Mouse (Mus musculus): ENCODE results near the gene C1galt1. TPM values are rescaled to one million over a fixed set of nuclear protein-coding genes. Genes with fewer than 3 reads are reported as not detected.

Gene C1galt1
- total and polyA plus RNA-seq, 3 experiments, result 2.7 to 49.1 (median 25.4) TPM

DNA sequence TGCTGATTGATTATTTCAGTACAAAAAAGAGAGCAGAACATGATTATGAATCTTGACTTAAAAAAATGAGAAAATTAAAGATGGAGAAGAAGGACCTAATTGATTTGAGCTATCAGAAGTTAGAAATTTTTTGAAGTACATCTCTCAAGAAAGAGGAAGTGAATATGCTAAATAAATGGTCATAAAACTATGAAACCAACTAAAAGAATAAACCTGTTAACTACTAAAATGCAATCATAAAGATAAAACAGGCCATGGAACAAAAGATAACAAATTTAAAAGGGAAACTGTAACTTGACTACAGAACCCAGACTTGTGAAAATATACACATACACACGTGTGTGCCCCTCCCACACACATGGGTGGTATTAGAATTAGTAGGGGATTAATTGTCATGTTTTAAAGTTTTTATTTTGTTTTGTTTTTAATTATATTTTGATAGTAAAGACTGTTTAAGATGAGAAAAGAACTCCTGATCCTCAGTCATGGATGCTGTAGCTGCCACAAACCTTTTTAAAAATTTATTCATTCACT is 37.0 kb downstream of the C1galt1 start:
- Histone ChIP-seq H3K36me3 (replicated peaks) (no peaks in the 10 kb centered on the region), H3K4me1 (ENCODE audit: insufficient read depth, low read depth, low read length) (peaks cover 31% of the 10 kb centered on the region), H3K27me3 (ENCODE audit: insufficient read depth, low read length) (no peaks in the 10 kb centered on the region), H3K9me3 (replicated peaks) (no peaks in the 10 kb centered on the region), H3K4me3 (ENCODE audit: low read depth, low read length) (no peak overlapping the region)
- DNase-seq (ENCODE audit: low spot score) (no peak), ATAC-seq (ENCODE audit: extremely low read depth, insufficient number of reproducible peaks, low FRiP score, poor library complexity, severe bottlenecking) (peak; percentile 63)
- TF ChIP-seq GATA1 (IDR thresholded peaks at IDR 0.05; ENCODE audit: borderline replicate concordance, low read length) (no peak), GATA2 (IDR thresholded peaks at IDR 0.05; ENCODE audit: borderline replicate concordance, low read depth, low read length) (no peak), TAL1 (conservative IDR thresholded peaks at IDR 0.05; ENCODE audit: low read depth, low read length) (no peak)

DNA sequence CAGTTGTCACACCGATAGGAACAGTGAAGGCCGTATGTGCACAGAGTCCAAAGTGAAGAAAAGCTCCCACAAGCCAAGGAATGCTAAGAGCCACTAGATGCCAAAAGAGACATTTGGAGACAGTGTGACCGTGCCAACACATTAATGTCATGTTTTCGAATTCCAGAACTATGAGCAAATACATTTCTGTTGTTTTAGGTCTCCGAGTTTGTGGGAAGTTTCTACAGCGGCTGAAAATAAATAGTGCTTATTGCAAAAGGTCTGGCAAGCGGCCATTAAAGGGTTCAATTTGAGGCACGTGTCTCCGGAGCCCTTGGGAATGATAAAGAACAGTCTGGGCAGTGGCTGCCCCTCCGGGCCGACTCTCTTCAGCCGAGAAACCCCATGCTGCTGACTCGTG is 37.9 kb downstream of the C1galt1 start:
- Histone ChIP-seq H3K4me3 (ENCODE audit: low read depth, low read length) (no peak overlapping the region), H3K27me3 (ENCODE audit: insufficient read depth, low read length) (no peaks in the 10 kb centered on the region), H3K36me3 (replicated peaks) (no peaks in the 10 kb centered on the region), H3K4me1 (ENCODE audit: insufficient read depth, low read depth, low read length) (peaks cover 31% of the 10 kb centered on the region), H3K9me3 (replicated peaks) (no peaks in the 10 kb centered on the region)
- ATAC-seq (ENCODE audit: extremely low read depth, insufficient number of reproducible peaks, low FRiP score, poor library complexity, severe bottlenecking) (no peak), DNase-seq (ENCODE audit: low spot score) (no peak)
- TF ChIP-seq GATA2 (IDR thresholded peaks at IDR 0.05; ENCODE audit: borderline replicate concordance, low read depth, low read length) (no peak), GATA1 (IDR thresholded peaks at IDR 0.05; ENCODE audit: borderline replicate concordance, low read length) (no peak), TAL1 (conservative IDR thresholded peaks at IDR 0.05; ENCODE audit: low read depth, low read length) (no peak), CTCF (IDR thresholded peaks at IDR 0.05; ENCODE audit: low read depth, low read length) (no peak), POLR2AphosphoS5 (IDR thresholded peaks at IDR 0.05; ENCODE audit: insufficient replicate concordance, low read depth, low read length) (no peak)

DNA sequence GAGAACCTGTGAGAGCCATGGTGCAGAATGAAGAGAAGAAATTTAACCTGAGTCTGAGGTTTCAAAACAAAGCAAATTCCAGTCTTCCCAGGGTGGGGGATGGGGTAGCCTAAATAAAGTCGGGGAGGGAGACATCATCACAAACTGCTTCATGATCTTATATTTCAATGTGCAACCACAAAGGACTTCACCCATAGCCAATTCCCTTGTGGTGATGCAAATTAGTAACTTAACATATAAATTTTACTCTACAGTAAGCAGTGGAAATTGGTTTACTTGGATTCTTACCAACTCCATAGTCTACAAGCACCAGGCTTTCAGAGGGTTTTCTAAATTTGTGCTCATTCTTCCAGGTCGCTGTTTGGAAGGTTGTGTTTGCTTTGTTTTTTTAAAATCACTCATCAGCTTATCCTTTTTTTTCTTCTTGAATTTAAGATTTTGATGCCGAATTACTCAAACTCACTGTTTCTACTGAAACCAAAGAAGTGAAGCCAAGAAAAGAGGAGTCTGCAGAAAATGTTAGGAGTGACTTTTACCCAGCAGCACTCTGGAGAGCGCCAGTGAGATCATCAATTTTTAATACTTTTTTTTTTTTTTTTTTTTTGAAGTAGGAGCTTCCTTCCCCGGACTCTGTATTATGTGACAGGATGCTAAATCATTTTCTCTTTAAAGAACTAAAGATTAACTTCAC is 41.5 kb downstream of the C1galt1 start:
- DNase-seq (ENCODE audit: low spot score) (no peak), ATAC-seq (ENCODE audit: extremely low read depth, insufficient number of reproducible peaks, low FRiP score, poor library complexity, severe bottlenecking) (no peak)
- Histone ChIP-seq H3K4me1 (ENCODE audit: insufficient read depth, low read depth, low read length) (peaks cover 25% of the 10 kb centered on the region), H3K9me3 (replicated peaks) (no peaks in the 10 kb centered on the region), H3K36me3 (replicated peaks) (no peaks in the 10 kb centered on the region), H3K27me3 (ENCODE audit: insufficient read depth, low read length) (no peaks in the 10 kb centered on the region), H3K4me3 (ENCODE audit: low read depth, low read length) (no peak overlapping the region)
- TF ChIP-seq POLR2AphosphoS5 (IDR thresholded peaks at IDR 0.05; ENCODE audit: insufficient replicate concordance, low read depth, low read length), result no peak
- TF ChIP-seq CTCF (IDR thresholded peaks at IDR 0.05; ENCODE audit: low read depth, low read length), result no peak
- TF ChIP-seq GATA1 (IDR thresholded peaks at IDR 0.05; ENCODE audit: borderline replicate concordance, low read length), result no peak
- TF ChIP-seq TAL1 (conservative IDR thresholded peaks at IDR 0.05; ENCODE audit: low read depth, low read length), result no peak
- no peak for TF ChIP-seq GATA2 (IDR thresholded peaks at IDR 0.05; ENCODE audit: borderline replicate concordance, low read depth, low read length)

DNA sequence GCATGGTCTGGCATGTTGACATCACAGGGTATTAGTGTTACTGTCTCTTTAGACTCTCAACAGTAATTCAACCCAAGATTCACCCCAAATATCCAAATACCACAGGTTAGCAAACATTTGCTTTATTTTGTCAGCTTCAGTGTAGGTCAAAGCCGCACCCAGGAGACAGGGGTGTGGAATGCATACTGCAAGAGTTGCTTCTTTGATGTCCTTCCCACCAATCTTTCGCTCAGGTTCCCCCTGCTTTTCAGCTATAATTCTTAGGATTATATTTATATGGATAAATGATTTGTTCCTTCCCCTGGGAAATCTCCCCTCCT is 42.0 kb downstream of the C1galt1 start:
- Histone ChIP-seq H3K27me3 (ENCODE audit: insufficient read depth, low read length) (no peaks in the 10 kb centered on the region), H3K4me3 (ENCODE audit: low read depth, low read length) (no peak overlapping the region), H3K9me3 (replicated peaks) (no peaks in the 10 kb centered on the region), H3K4me1 (ENCODE audit: insufficient read depth, low read depth, low read length) (peaks cover 22% of the 10 kb centered on the region), H3K36me3 (replicated peaks) (no peaks in the 10 kb centered on the region)
- no peak for TF ChIP-seq CTCF (IDR thresholded peaks at IDR 0.05; ENCODE audit: low read depth, low read length)
- no peak for TF ChIP-seq GATA1 (IDR thresholded peaks at IDR 0.05; ENCODE audit: borderline replicate concordance, low read length)
- no peak for TF ChIP-seq GATA2 (IDR thresholded peaks at IDR 0.05; ENCODE audit: borderline replicate concordance, low read depth, low read length)
- no peak for TF ChIP-seq POLR2AphosphoS5 (IDR thresholded peaks at IDR 0.05; ENCODE audit: insufficient replicate concordance, low read depth, low read length)
- TF ChIP-seq TAL1 (conservative IDR thresholded peaks at IDR 0.05; ENCODE audit: low read depth, low read length), result no peak
- no peak for ATAC-seq (ENCODE audit: extremely low read depth, insufficient number of reproducible peaks, low FRiP score, poor library complexity, severe bottlenecking)
- DNase-seq (ENCODE audit: low spot score), result no peak

DNA sequence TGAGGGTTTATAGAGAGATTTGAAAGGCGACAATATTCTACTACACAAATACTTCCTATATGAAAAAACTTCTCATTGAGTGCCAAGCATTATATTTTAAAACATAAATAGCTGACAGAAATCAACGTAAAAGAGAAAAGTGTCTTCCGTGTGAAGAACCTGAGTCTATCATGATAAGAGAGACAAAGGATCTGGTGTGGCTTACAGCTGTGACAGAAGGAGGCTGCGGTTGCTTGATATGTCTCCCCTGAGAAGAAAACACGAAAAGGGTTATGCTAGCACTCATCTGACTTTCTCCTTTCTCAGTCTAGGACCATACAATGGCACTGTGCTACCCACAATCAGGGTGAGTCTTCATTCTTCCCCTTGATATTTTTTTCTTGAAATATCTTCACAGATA is 51.7 kb downstream of the C1galt1 start:
- ATAC-seq (ENCODE audit: extremely low read depth, insufficient number of reproducible peaks, low FRiP score, poor library complexity, severe bottlenecking), result no peak; the same call in 1 of the 2 replicates
- H3K4me3 ChIP-seq (ENCODE audit: low read depth, low read length), result no peak overlapping the region
- TF ChIP-seq TAL1 (conservative IDR thresholded peaks at IDR 0.05; ENCODE audit: low read depth, low read length) (peak; percentile 27; the same call in 1 of the 2 replicates), GATA2 (IDR thresholded peaks at IDR 0.05; ENCODE audit: borderline replicate concordance, low read depth, low read length) (no peak)
- H3K27me3 ChIP-seq (ENCODE audit: insufficient read depth, low read length), result no peaks in the 10 kb centered on the region; the same call in 1 of the 2 replicates
- H3K4me1 ChIP-seq (ENCODE audit: insufficient read depth, low read depth, low read length), result peaks cover 22% of the 10 kb centered on the region
- H3K9me3 ChIP-seq (replicated peaks), result no peaks in the 10 kb centered on the region
- no peak for DNase-seq (ENCODE audit: low spot score)
- H3K36me3 ChIP-seq (replicated peaks), result no peaks in the 10 kb centered on the region

DNA sequence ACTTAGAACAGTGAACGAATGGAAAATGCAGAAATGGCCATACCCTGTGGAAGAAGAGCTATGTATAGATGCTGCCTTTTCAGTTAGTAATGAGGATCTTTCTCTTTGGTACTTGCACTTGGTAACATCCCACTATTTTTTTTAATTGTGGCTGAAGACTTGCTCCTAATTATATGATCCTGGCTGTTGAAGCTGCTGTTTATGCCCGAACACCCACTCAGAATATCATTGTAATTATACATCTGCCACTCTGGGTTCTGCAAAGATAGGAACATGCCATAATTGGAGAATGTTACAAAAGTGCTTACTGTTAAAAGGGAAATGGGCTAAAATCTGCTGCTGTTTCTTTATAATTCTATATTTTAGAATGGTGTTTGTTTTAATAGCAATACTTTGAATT is 67.4 kb downstream of the C1galt1 start:
- Histone ChIP-seq H3K4me1 (ENCODE audit: insufficient read depth, low read depth, low read length) (peaks cover 3% of the 10 kb centered on the region; the same call in 1 of the 2 replicates), H3K4me3 (ENCODE audit: low read depth, low read length) (no peak overlapping the region), H3K36me3 (replicated peaks) (no peaks in the 10 kb centered on the region), H3K27me3 (ENCODE audit: insufficient read depth, low read length) (peaks cover 5% of the 10 kb centered on the region), H3K9me3 (replicated peaks) (no peaks in the 10 kb centered on the region)
- ATAC-seq (ENCODE audit: extremely low read depth, insufficient number of reproducible peaks, low FRiP score, poor library complexity, severe bottlenecking) (no peak), DNase-seq (ENCODE audit: low spot score) (no peak)
- TF ChIP-seq CTCF (IDR thresholded peaks at IDR 0.05; ENCODE audit: low read depth, low read length), result no peak
- no peak for TF ChIP-seq POLR2AphosphoS5 (IDR thresholded peaks at IDR 0.05; ENCODE audit: insufficient replicate concordance, low read depth, low read length)
- TF ChIP-seq TAL1 (conservative IDR thresholded peaks at IDR 0.05; ENCODE audit: low read depth, low read length), result no peak
- no peak for TF ChIP-seq GATA1 (IDR thresholded peaks at IDR 0.05; ENCODE audit: borderline replicate concordance, low read length)
- no peak for TF ChIP-seq GATA2 (IDR thresholded peaks at IDR 0.05; ENCODE audit: borderline replicate concordance, low read depth, low read length)

Other genes with a start within 250 kb of the C1galt1 start
- gene Asns, start 151.6 kb upstream of the C1galt1 start, total RNA-seq (2014; fragmentation: Nextera tagmentation), result 2,154 and 2,258 TPM in 2 replicates
- 588 and 621 TPM in 2 replicates for gene Asns, start 151.6 kb upstream of the C1galt1 start, total RNA-seq (2017)
- 100 and 103 TPM in 2 replicates for gene Asns, start 151.6 kb upstream of the C1galt1 start, polyA plus RNA-seq (2012)